ENCODE assay signal across 12 mouse cellular contexts in genomic region chr10:3805334-3805733, GRCm38 (mm10).
A peak's percentile ranks its signal among the peaks of the same experiment; 100 is the strongest.
DNase-seq lines count a peak whose midpoint lies in the region; ATAC-seq and TF ChIP-seq lines count a peak whose summit lies in the region.
"Had no signal": no experiment of that assay in that cellular context is flagged by ENCODE, and none has a peak within 500 bp of the region (broad histone marks: within the 10 kb centered on the region; RNA-seq: fewer than 3 reads in every experiment).

No protein-coding gene starts in this region.

- peak; percentile 71 for TF ChIP-seq CTCF in layer of hippocampus, adult 2 months (conservative IDR thresholded peaks at IDR 0.05)

- DNase-seq in layer of hippocampus, adult 2 months (ENCODE audit: low spot score in 2 of 2) = no peak
- DNase-seq in layer of hippocampus, postnatal 36 days = no peak
- peak; percentile 28 for DNase-seq in R1 (ENCODE audit: low read depth, low spot score)
- peak; percentile 46 to 49 for DNase-seq in heart, adult 9 months (ENCODE audit: low spot score in 2 of 2)
- DNase-seq in lung, postnatal 14 days = peak; percentile 9
- no peak for DNase-seq in left cerebral cortex, adult 18-20 months (ENCODE audit: low spot score in 2 of 2)
- DNase-seq: cerebellum, postnatal 10 days; thymus, postnatal 14 days had no signal

- no peak overlapping the region for H3K27ac ChIP-seq in layer of hippocampus, adult 2 months
- H3K27ac ChIP-seq: forebrain, embryonic 10.5 days; hindbrain, embryonic 15.5 days; limb, embryonic 15.5 days had no signal

- no peak overlapping the region for H3K4me3 ChIP-seq in layer of hippocampus, adult 2 months
- H3K4me3 ChIP-seq: forebrain, embryonic 10.5 days; hindbrain, embryonic 15.5 days; limb, embryonic 15.5 days had no signal

- no peak for ATAC-seq in cerebellum, adult (ENCODE audit: insufficient number of reproducible peaks, low FRiP score, low TSS enrichment)

Comparison
In these comparisons a context has a peak if more than half of its experiments do, and no peak if none do; other contexts are left out.
1. DNase-seq: peak in R1 (single experiment), heart, adult 9 months (2 of 2) and lung, postnatal 14 days (single experiment); none in layer of hippocampus, adult 2 months (0 of 2), layer of hippocampus, postnatal 36 days (0 of 2) and left cerebral cortex, adult 18-20 months (0 of 2).